Mouse (Mus musculus) thymus, adult 2 months (tissue): ENCODE results near the gene Baz2b. TPM values are rescaled to one million over a fixed set of nuclear protein-coding genes. Genes with fewer than 3 reads are reported as not detected.
A peak's percentile ranks its signal among the peaks of the same experiment; 100 is the strongest.

Experiments
- DNase-seq: peaks from one replicate; pipeline ENCODE4 v3.0.0; 2021
- H3K27ac ChIP-seq: fragments of 200-500 bp; 2 replicates; pipeline ENCODE4 v1.5.1; 2012; ENCODE audit warnings: low read length, control low read depth; ENCODE audit not compliant: control insufficient read depth, insufficient read depth
- H3K27me3 ChIP-seq: fragments of 200-500 bp; 2 replicates; pipeline ENCODE4 v1.6.1; 2012; ENCODE audit warnings: mild to moderate bottlenecking, low read length, moderate library complexity, mixed read lengths; ENCODE audit not compliant: control insufficient read depth, insufficient read depth
- H3K36me3 ChIP-seq: fragments of 200-500 bp; 2 replicates; pipeline ENCODE4 v1.6.1; 2012; ENCODE audit warnings: mild to moderate bottlenecking, low read length, moderate library complexity; ENCODE audit not compliant: control insufficient read depth, insufficient read depth
- H3K4me1 ChIP-seq: fragments of 200-500 bp; replicated peaks from 2 replicates; pipeline ENCODE4 v1.6.1; 2012; ENCODE audit warnings: low read length; ENCODE audit not compliant: control insufficient read depth, insufficient read depth
- H3K4me3 ChIP-seq: fragments of 200-500 bp; 2 replicates; pipeline ENCODE4 v1.5.1; 2012; ENCODE audit warnings: mild to moderate bottlenecking, low read length, control low read depth, moderate library complexity; ENCODE audit not compliant: control insufficient read depth, insufficient read depth
- CTCF ChIP-seq: fragments of 200-500 bp; IDR thresholded peaks from 2 replicates; pipeline ENCODE4 v1.5.1; 2012; ENCODE audit warnings: mild to moderate bottlenecking, control low read depth, low read length, moderate library complexity, borderline replicate concordance; ENCODE audit not compliant: control insufficient read depth, poor library complexity, insufficient read depth; ENCODE audit errors: extremely low read depth
- POLR2A ChIP-seq: fragments of 200-500 bp; IDR thresholded peaks from 2 replicates; pipeline ENCODE4 v1.6.1; 2012; ENCODE audit warnings: mild to moderate bottlenecking, low read length, control low read depth, moderate library complexity; ENCODE audit not compliant: control insufficient read depth, poor library complexity, insufficient read depth; ENCODE audit errors: extremely low read depth
- WGBS: fragments of 180-500 bp; shearing (Covaris S2); methylation state at CpG from one replicate; pipeline ENCODE4 v1.1.7; 2018; 5-methylcytosine and 5-hydroxymethylcytosine counted together
- polyA plus RNA-seq: library from polyadenylated mRNA; depleted of rRNA; stranded (reverse); fragments of >200 nt; gene quantifications from 2 replicates; pipeline ENCODE4 v1.2.3, GENCODE M21; 2012

Baz2b gene
- polyA plus RNA-seq, 1 experiment = 25.9 TPM

GRCm38 (mm10) chr2:60204162-60204561, 5.5 kb downstream of the Baz2b start:
- no peak overlapping the region for H3K4me3 ChIP-seq
- no peaks in the 10 kb centered on the region for H3K27me3 ChIP-seq
- no peak for DNase-seq
- H3K4me1 ChIP-seq = peaks cover 4% of the 10 kb centered on the region; the same call in 1 of the 2 replicates
- no peak overlapping the region for H3K27ac ChIP-seq
- peaks cover 11% of the 10 kb centered on the region; the same call in 1 of the 2 replicates for H3K36me3 ChIP-seq
- 55% methylated on average over 6 of the region's 6 CpGs for WGBS
- TF ChIP-seq POLR2A (no peak), CTCF (no peak)

- Histone ChIP-seq H3K4me1 (peaks cover 4% of the 10 kb centered on the region; the same call in 1 of the 2 replicates), H3K36me3 (peaks cover 11% of the 10 kb centered on the region; the same call in 1 of the 2 replicates), H3K27ac (no peak overlapping the region), H3K4me3 (no peak overlapping the region), H3K27me3 (no peaks in the 10 kb centered on the region)
- no peak for TF ChIP-seq CTCF
- no peak for TF ChIP-seq POLR2A
- no peak for DNase-seq
- 96% methylated on average over 4 of the region's 4 CpGs for WGBS
These were observed 5.9 kb downstream of the Baz2b start for GRCm38 (mm10) chr2:60203733-60204132.

GRCm38 (mm10) chr2:60202900-60203530, 6.6 kb downstream of the Baz2b start:
- no peak overlapping the region for H3K4me3 ChIP-seq
- peaks cover 11% of the 10 kb centered on the region; the same call in 1 of the 2 replicates for H3K36me3 ChIP-seq
- 67% methylated on average over 8 of the region's 8 CpGs for WGBS
- H3K4me1 ChIP-seq = peaks cover 4% of the 10 kb centered on the region; the same call in 1 of the 2 replicates
- DNase-seq = no peak
- H3K27me3 ChIP-seq = no peaks in the 10 kb centered on the region
- TF ChIP-seq CTCF = no peak
- TF ChIP-seq POLR2A = no peak
- no peak overlapping the region for H3K27ac ChIP-seq

- peak; percentile 69 for DNase-seq
- Histone ChIP-seq H3K36me3 (peaks cover 5% of the 10 kb centered on the region; the same call in 1 of the 2 replicates), H3K27me3 (no peaks in the 10 kb centered on the region), H3K27ac (no peak overlapping the region), H3K4me1 (no peaks in the 10 kb centered on the region), H3K4me3 (no peak overlapping the region)
- TF ChIP-seq POLR2A = no peak
- peak; percentile 80; the same call in 1 of the 2 replicates for TF ChIP-seq CTCF
- WGBS = 83% methylated on average over 8 of the region's 8 CpGs
These were observed 9.0 kb downstream of the Baz2b start for GRCm38 (mm10) chr2:60200667-60201066.

GRCm38 (mm10) chr2:60200051-60200562, 9.5 kb downstream of the Baz2b start:
- WGBS = 87% methylated on average over 5 of the region's 5 CpGs
- no peak for DNase-seq
- no peaks in the 10 kb centered on the region for H3K27me3 ChIP-seq
- no peaks in the 10 kb centered on the region for H3K4me1 ChIP-seq
- TF ChIP-seq CTCF (no peak), POLR2A (no peak)
- peaks cover 4% of the 10 kb centered on the region; the same call in 1 of the 2 replicates for H3K36me3 ChIP-seq
- no peak overlapping the region for H3K4me3 ChIP-seq
- no peak overlapping the region for H3K27ac ChIP-seq

- DNase-seq = no peak
- H3K4me1 ChIP-seq = no peaks in the 10 kb centered on the region
- no peak overlapping the region for H3K27ac ChIP-seq
- TF ChIP-seq POLR2A = no peak
- TF ChIP-seq CTCF = no peak
- H3K27me3 ChIP-seq = no peaks in the 10 kb centered on the region
- no peaks in the 10 kb centered on the region for H3K36me3 ChIP-seq
- 90% methylated on average over 1 of the region's 1 CpGs for WGBS
- H3K4me3 ChIP-seq = no peak overlapping the region
These were observed 12.8 kb downstream of the Baz2b start for GRCm38 (mm10) chr2:60196841-60197240.
